8 mouse cellular contexts compared by ENCODE assay signal in genomic region chr11:102572866-102573663, GRCm38 (mm10). TPM values are rescaled to one million over a fixed set of nuclear protein-coding genes. Genes with fewer than 3 reads are reported as not detected.
DNase-seq lines count a peak whose midpoint lies in the region; ATAC-seq and TF ChIP-seq lines count a peak whose summit lies in the region.

No protein-coding gene starts in this region.

- peak overlapping the region; percentile 69 for H3ac ChIP-seq in C2C12 (ENCODE audit: control insufficient read depth, insufficient read length, low read depth)

- H3K79me3 ChIP-seq in C2C12 (ENCODE audit: low read depth) = no peaks in the 10 kb centered on the region

- DNase-seq in brain, adult 2 months (ENCODE audit: low read depth, low spot score) = peak; percentile 88
- peak; percentile 93 for DNase-seq in kidney, postnatal 0 days (ENCODE audit: low spot score)
- peak; percentile 68 for DNase-seq in liver, embryonic 13.5 days
- DNase-seq in natural killer cell, adult 2 months (ENCODE audit: low spot score in 2 of 2) = peak; percentile 60 to 71

- no peaks in the 10 kb centered on the region for H3K27me3 ChIP-seq in C2C12 (ENCODE audit: control insufficient read depth, insufficient read depth, insufficient read length)
- peaks cover 9% of the 10 kb centered on the region for H3K27me3 ChIP-seq in erythroblast, embryonic 14.5 days (ENCODE audit: control insufficient read depth)
- H3K27me3 ChIP-seq in heart, embryonic 12.5 days (replicated peaks) = no peaks in the 10 kb centered on the region
- H3K27me3 ChIP-seq in kidney, postnatal 0 days (ENCODE audit: insufficient read depth, low read length) = no peaks in the 10 kb centered on the region
- H3K27me3 ChIP-seq in liver, embryonic 13.5 days = peaks cover 7% of the 10 kb centered on the region; the same call in 1 of the 2 replicates
- no peaks in the 10 kb centered on the region for H3K27me3 ChIP-seq in stomach, embryonic 14.5 days (ENCODE audit: control insufficient read depth, insufficient read depth, low read length)

- peak overlapping the region; percentile 75 for H3K4me2 ChIP-seq in heart, embryonic 12.5 days
- H3K4me2 ChIP-seq in kidney, postnatal 0 days (ENCODE audit: low read length) = peak overlapping the region; percentile 65
- H3K4me2 ChIP-seq in liver, embryonic 13.5 days = peak overlapping the region; percentile 74
- peak overlapping the region; percentile 52 for H3K4me2 ChIP-seq in stomach, embryonic 14.5 days (replicated peaks; ENCODE audit: low read depth, low read length)

- no peaks in the 10 kb centered on the region for H3K36me3 ChIP-seq in C2C12 (ENCODE audit: control insufficient read depth, insufficient read depth)
- H3K36me3 ChIP-seq in erythroblast, embryonic 14.5 days (ENCODE audit: control insufficient read depth) = no peaks in the 10 kb centered on the region
- H3K36me3 ChIP-seq in heart, embryonic 12.5 days = no peaks in the 10 kb centered on the region
- no peaks in the 10 kb centered on the region for H3K36me3 ChIP-seq in kidney, postnatal 0 days (ENCODE audit: insufficient read depth, low read length)
- H3K36me3 ChIP-seq in liver, embryonic 13.5 days = no peaks in the 10 kb centered on the region
- no peaks in the 10 kb centered on the region for H3K36me3 ChIP-seq in stomach, embryonic 14.5 days (ENCODE audit: control insufficient read depth, insufficient read depth, low read length)

- H3K9ac ChIP-seq in heart, embryonic 12.5 days = peak overlapping the region; percentile 73
- peak overlapping the region; percentile 63 for H3K9ac ChIP-seq in kidney, postnatal 0 days (ENCODE audit: low read depth, low read length)
- peak overlapping the region; percentile 69 for H3K9ac ChIP-seq in liver, embryonic 13.5 days
- H3K9ac ChIP-seq in stomach, embryonic 14.5 days (replicated peaks; ENCODE audit: low read depth, low read length) = peak overlapping the region; percentile 34

- no peak overlapping the region for H3K4me3 ChIP-seq in C2C12 (ENCODE audit: insufficient read depth, poor library complexity, severe bottlenecking)
- H3K4me3 ChIP-seq in erythroblast, embryonic 14.5 days (replicated peaks) = peak overlapping the region; percentile 58
- peak overlapping the region; percentile 54 for H3K4me3 ChIP-seq in heart, embryonic 12.5 days
- H3K4me3 ChIP-seq in kidney, postnatal 0 days (replicated peaks; ENCODE audit: low read depth, low read length) = peak overlapping the region; percentile 42
- H3K4me3 ChIP-seq in liver, embryonic 13.5 days (replicated peaks) = peak overlapping the region; percentile 57
- peak overlapping the region; percentile 27 for H3K4me3 ChIP-seq in stomach, embryonic 14.5 days (ENCODE audit: low read depth, low read length)

- H3K4me1 ChIP-seq in erythroblast, embryonic 14.5 days (ENCODE audit: control insufficient read depth) = peaks cover 6% of the 10 kb centered on the region
- H3K4me1 ChIP-seq in heart, embryonic 12.5 days (replicated peaks) = peaks cover 8% of the 10 kb centered on the region
- no peaks in the 10 kb centered on the region for H3K4me1 ChIP-seq in kidney, postnatal 0 days (replicated peaks; ENCODE audit: insufficient read depth, low read length)
- peaks cover 3% of the 10 kb centered on the region for H3K4me1 ChIP-seq in liver, embryonic 13.5 days (replicated peaks)
- no peaks in the 10 kb centered on the region for H3K4me1 ChIP-seq in stomach, embryonic 14.5 days (ENCODE audit: control insufficient read depth, insufficient read depth, low read length)

- peak; percentile 10 for TF ChIP-seq CTCF in C2C12 (IDR thresholded peaks at IDR 0.05; ENCODE audit: control insufficient read depth, insufficient read depth, insufficient read length)
- TF ChIP-seq CTCF in kidney, postnatal 0 days (IDR thresholded peaks at IDR 0.05; ENCODE audit: low read depth) = peak; percentile 92

- H3K9me3 ChIP-seq in erythroblast, embryonic 14.5 days (ENCODE audit: control insufficient read depth, low read length) = no peaks in the 10 kb centered on the region
- H3K9me3 ChIP-seq in heart, embryonic 12.5 days (replicated peaks) = no peaks in the 10 kb centered on the region
- no peaks in the 10 kb centered on the region for H3K9me3 ChIP-seq in kidney, postnatal 0 days (replicated peaks; ENCODE audit: low read length)
- no peaks in the 10 kb centered on the region for H3K9me3 ChIP-seq in liver, embryonic 13.5 days (replicated peaks)
- H3K9me3 ChIP-seq in stomach, embryonic 14.5 days (ENCODE audit: control insufficient read depth, low read depth, low read length) = no peaks in the 10 kb centered on the region

- no peak overlapping the region for H3K27ac ChIP-seq in heart, embryonic 12.5 days (ENCODE audit: poor library complexity, severe bottlenecking)
- no peak overlapping the region for H3K27ac ChIP-seq in kidney, postnatal 0 days
- H3K27ac ChIP-seq in liver, embryonic 13.5 days = no peak overlapping the region
- no peak overlapping the region for H3K27ac ChIP-seq in stomach, embryonic 14.5 days (ENCODE audit: low read length)

- 14% methylated on average over 18 of the region's 18 CpGs for WGBS in heart, embryonic 12.5 days
- WGBS in kidney, postnatal 0 days = 11% methylated on average over 18 of the region's 18 CpGs
- WGBS in liver, embryonic 13.5 days (ENCODE audit: insufficient replicate concordance) = 16% methylated on average over 18 of the region's 18 CpGs
- 13% methylated on average over 18 of the region's 18 CpGs for WGBS in stomach, embryonic 14.5 days

- H3K79me2 ChIP-seq in C2C12 (ENCODE audit: control insufficient read depth, insufficient read depth) = no peaks in the 10 kb centered on the region

- ATAC-seq in heart, embryonic 12.5 days (ENCODE audit: insufficient number of reproducible peaks, low FRiP score) = peak; percentile 63; the same call in 1 of the 2 replicates
- peak; percentile 68; the same call in 1 of the 2 replicates for ATAC-seq in kidney, postnatal 0 days (replicated peaks; ENCODE audit: low FRiP score, low read depth)
- ATAC-seq in liver, embryonic 13.5 days (ENCODE audit: low read depth) = peak; percentile 72
- peak; percentile 71; the same call in 1 of the 2 replicates for ATAC-seq in stomach, embryonic 14.5 days (ENCODE audit: insufficient number of reproducible peaks, insufficient read depth, low FRiP score, low read depth)

TF ChIP-seq in C2C12, 6 proteins besides CTCF, POLR2A, EP300 and RAD21:
- TF ChIP-seq MYOD1 (IDR thresholded peaks at IDR 0.05; ENCODE audit: control insufficient read depth, insufficient read length, low read depth) = no peak
- no peak for TF ChIP-seq FOSL1 (IDR thresholded peaks at IDR 0.05; ENCODE audit: insufficient read depth, low read length, poor library complexity, severe bottlenecking)

RNA-seq across cellular contexts. Expression of gene Gm11627, which starts 6.2 kb away (rescaled TPM):
- 0.26 TPM for polyA plus RNA-seq in C2C12 (2012; fragmentation: generic; extraction: Trizol)
- not detected in 2 replicates for polyA plus RNA-seq in erythroblast, embryonic 14.5 days (2012)
- polyA plus RNA-seq in heart, embryonic 12.5 days (2016; fragmentation: Nextera tagmentation; extraction: Ambion mirVana) = 10.9 and 11.6 TPM in 2 replicates
- 8.6 and 8.9 TPM in 2 replicates for polyA plus RNA-seq in kidney, postnatal 0 days (2015; fragmentation: Nextera tagmentation; extraction: Ambion mirVana)
- polyA plus RNA-seq in liver, embryonic 13.5 days (2015; fragmentation: Nextera tagmentation; extraction: Ambion mirVana) = 0.68 and 0.94 TPM in 2 replicates
- 15.9 and 18.9 TPM in 2 replicates for polyA plus RNA-seq in stomach, embryonic 14.5 days (2014; fragmentation: Nextera tagmentation; extraction: Ambion mirVana)

RNA-seq across cellular contexts. Expression of gene Gpatch8, which starts 16.9 kb away (rescaled TPM):
- 7.3 TPM for polyA plus RNA-seq in C2C12 (2012; fragmentation: generic; extraction: Trizol)
- 1.1 and 1.4 TPM in 2 replicates for polyA plus RNA-seq in erythroblast, embryonic 14.5 days (2012)
- 38.9 and 42.7 TPM in 2 replicates for polyA plus RNA-seq in heart, embryonic 12.5 days (2016; fragmentation: Nextera tagmentation; extraction: Ambion mirVana)
- 25.1 and 29.6 TPM in 2 replicates for polyA plus RNA-seq in kidney, postnatal 0 days (2015; fragmentation: Nextera tagmentation; extraction: Ambion mirVana)
- polyA plus RNA-seq in liver, embryonic 13.5 days (2015; fragmentation: Nextera tagmentation; extraction: Ambion mirVana) = 18.0 and 22.6 TPM in 2 replicates
- polyA plus RNA-seq in stomach, embryonic 14.5 days (2014; fragmentation: Nextera tagmentation; extraction: Ambion mirVana) = 55.4 and 64.7 TPM in 2 replicates

RNA-seq across cellular contexts. Expression of gene Fzd2, which starts 31.1 kb away (rescaled TPM):
- polyA plus RNA-seq in C2C12 (2012; fragmentation: generic; extraction: Trizol) = 42.1 TPM
- polyA plus RNA-seq in erythroblast, embryonic 14.5 days (2012) = 0.03 TPM in 1 of 2 replicates, not detected in the other
- polyA plus RNA-seq in heart, embryonic 12.5 days (2016; fragmentation: Nextera tagmentation; extraction: Ambion mirVana) = 32.0 and 33.8 TPM in 2 replicates
- 21.8 and 25.9 TPM in 2 replicates for polyA plus RNA-seq in kidney, postnatal 0 days (2015; fragmentation: Nextera tagmentation; extraction: Ambion mirVana)
- polyA plus RNA-seq in liver, embryonic 13.5 days (2015; fragmentation: Nextera tagmentation; extraction: Ambion mirVana) = 0.99 and 1.1 TPM in 2 replicates
- 30.5 and 30.6 TPM in 2 replicates for polyA plus RNA-seq in stomach, embryonic 14.5 days (2014; fragmentation: Nextera tagmentation; extraction: Ambion mirVana)

Comparison
In these comparisons a context has a peak if more than half of its experiments do, and no peak if none do; other contexts are left out.
1. RNA of gene Fzd2, which starts 31.1 kb away (polyA plus RNA-seq): 42.1 TPM in C2C12 (single experiment), 32.0 to 33.8 TPM in heart, embryonic 12.5 days, 30.5 to 30.6 TPM in stomach, embryonic 14.5 days and 21.8 to 25.9 TPM in kidney, postnatal 0 days; 0.99 to 1.1 TPM in liver, embryonic 13.5 days and 0.03 TPM in erythroblast, embryonic 14.5 days; every median in the first group is over 10 times any median in the second.
2. Peak in every context shown above with its lines, with median percentiles within 50 percentile points of each other: DNase-seq, ATAC-seq, H3K4me2 ChIP-seq and H3K9ac ChIP-seq.